Mouse (Mus musculus) neural tube, embryonic 11.5 days (tissue): ENCODE data around the gene Cxcl17. TPM values are rescaled to one million over a fixed set of nuclear protein-coding genes. Genes with fewer than 3 reads are reported as not detected.
"Not testable (repeated sequence)": the region's sequence is repeated elsewhere in the genome, so short reads cannot be mapped to it uniquely, and the experiment has no call there.

Experiments
- ATAC-seq: fragments of 200-750 bp; cut with Nextera tagmentation; 2 replicates; pipeline ENCODE4 v1.8.0; 2017; ENCODE audit warnings: moderate number of reproducible peaks, mild to moderate bottlenecking, moderate TSS enrichment, moderate library complexity; ENCODE audit not compliant: insufficient read depth, low FRiP score, low TSS enrichment
- DNase-seq: peaks from one replicate; pipeline ENCODE4 v3.0.0-alpha.2; 2015; ENCODE audit warnings: low spot score
- H3K27ac ChIP-seq: fragments of 300-500 bp; sonication (generic); 2 replicates; pipeline ENCODE4 v1.5.1; 2014; ENCODE audit warnings: low read depth, mild to moderate bottlenecking, low read length
- H3K27me3 ChIP-seq: fragments of 300-500 bp; sonication (generic); 2 replicates; pipeline ENCODE4 v1.6.1; 2014; ENCODE audit warnings: mild to moderate bottlenecking, low read length, mixed read lengths; ENCODE audit not compliant: control insufficient read depth, insufficient read depth
- H3K36me3 ChIP-seq: fragments of 300-500 bp; sonication (generic); 2 replicates; pipeline ENCODE4 v1.6.1; 2014; ENCODE audit warnings: mild to moderate bottlenecking, low read length, moderate library complexity, mixed read lengths; ENCODE audit not compliant: control insufficient read depth, insufficient read depth
- H3K4me1 ChIP-seq: fragments of 300-500 bp; sonication (generic); 2 replicates; pipeline ENCODE4 v1.6.1; 2014; ENCODE audit warnings: low read length, mixed read lengths; ENCODE audit not compliant: control insufficient read depth, insufficient read depth
- H3K4me2 ChIP-seq: fragments of 300-500 bp; sonication (generic); 2 replicates; pipeline ENCODE4 v1.6.1; 2014; ENCODE audit warnings: low read depth, mild to moderate bottlenecking, moderate library complexity
- H3K4me3 ChIP-seq: fragments of 300-500 bp; sonication (generic); 2 replicates; pipeline ENCODE4 v1.5.1; 2014; ENCODE audit warnings: low read depth, low read length
- H3K9ac ChIP-seq: fragments of 300-500 bp; sonication (generic); 2 replicates; pipeline ENCODE4 v1.6.1; 2014; ENCODE audit warnings: mild to moderate bottlenecking, low read length
- H3K9me3 ChIP-seq: fragments of 300-500 bp; sonication (generic); 2 replicates; pipeline ENCODE4 v1.6.1; 2016; ENCODE audit warnings: low read length; ENCODE audit not compliant: control insufficient read depth
- WGBS: fragments of 180-500 bp; shearing (Covaris S2); extraction: QIAGEN DNeasy Blood & Tissue Kit; methylation state at CpG from one replicate; pipeline ENCODE4 v1.1.7; 2014; 5-methylcytosine and 5-hydroxymethylcytosine counted together
- polyA plus RNA-seq: library from polyadenylated mRNA; unstranded; fragments of >200 nt; fragmentation: Nextera tagmentation; extraction: Ambion mirVana; gene quantifications from 2 replicates; pipeline ENCODE4 v1.2.1, GENCODE M21; 2014

Cxcl17 gene
- polyA plus RNA-seq, 1 experiment from 2014 or later = not detected

- no peaks in the 10 kb centered on the region for H3K36me3 ChIP-seq
- 90% methylated on average over 3 of the region's 3 CpGs for WGBS
Observed at GRCm38 (mm10) chr7:25428321-25428720, 15.6 kb upstream of the Cxcl17 start.

GRCm38 (mm10) chr7:25427144-25427543 is 14.5 kb upstream of the Cxcl17 start:
- DNase-seq = no peak
- Histone ChIP-seq H3K4me3 (no peak overlapping the region), H3K4me2 (no peak overlapping the region), H3K9ac (no peak overlapping the region), H3K4me1 (no peaks in the 10 kb centered on the region), H3K9me3 (no peaks in the 10 kb centered on the region), H3K27ac (no peak overlapping the region), H3K36me3 (no peaks in the 10 kb centered on the region), H3K27me3 (no peaks in the 10 kb centered on the region)
- ATAC-seq = no peak
- 87% methylated on average over 5 of the region's 5 CpGs for WGBS

More at GRCm38 (mm10) chr7:25428321-25428720, 15.6 kb upstream of the Cxcl17 start:
- Histone ChIP-seq H3K27ac (no peak overlapping the region), H3K4me2 (no peak overlapping the region), H3K9ac (no peak overlapping the region), H3K4me1 (peaks cover 6% of the 10 kb centered on the region), H3K9me3 (no peaks in the 10 kb centered on the region), H3K27me3 (no peaks in the 10 kb centered on the region), H3K4me3 (no peak overlapping the region)
- DNase-seq = no peak
- ATAC-seq = no peak

GRCm38 (mm10) chr7:25426380-25426779 is 13.7 kb upstream of the Cxcl17 start:
- not testable (repeated sequence) for H3K4me1 ChIP-seq, H3K4me2 ChIP-seq, H3K9ac ChIP-seq, H3K36me3 ChIP-seq, H3K4me3 ChIP-seq, H3K27me3 ChIP-seq, H3K9me3 ChIP-seq, H3K27ac ChIP-seq, DNase-seq, ATAC-seq
- WGBS = 89% methylated on average over 4 of the region's 4 CpGs

- Histone ChIP-seq H3K9ac (no peak overlapping the region), H3K27ac (no peak overlapping the region), H3K4me1 (no peaks in the 10 kb centered on the region), H3K36me3 (no peaks in the 10 kb centered on the region), H3K4me3 (no peak overlapping the region), H3K27me3 (no peaks in the 10 kb centered on the region), H3K9me3 (no peaks in the 10 kb centered on the region), H3K4me2 (no peak overlapping the region)
- DNase-seq (peak; percentile 73), ATAC-seq (peak; percentile 45; the same call in 1 of the 2 replicates)
- WGBS = 31% methylated on average over 4 of the region's 4 CpGs
Observed at GRCm38 (mm10) chr7:25424429-25424828, 11.7 kb upstream of the Cxcl17 start.

GRCm38 (mm10) chr7:25422286-25422841 is 9.7 kb upstream of the Cxcl17 start:
- Histone ChIP-seq H3K36me3 (no peaks in the 10 kb centered on the region), H3K4me2 (no peak overlapping the region), H3K4me1 (no peaks in the 10 kb centered on the region), H3K27ac (no peak overlapping the region), H3K9me3 (no peaks in the 10 kb centered on the region), H3K9ac (no peak overlapping the region), H3K27me3 (no peaks in the 10 kb centered on the region), H3K4me3 (no peak overlapping the region)
- DNase-seq (no peak), ATAC-seq (no peak)
- 79% methylated on average over 16 of the region's 16 CpGs for WGBS

- ATAC-seq (no peak), DNase-seq (no peak)
- no peak overlapping the region for H3K4me3 ChIP-seq
- H3K9ac ChIP-seq = no peak overlapping the region
- no peaks in the 10 kb centered on the region for H3K27me3 ChIP-seq
- no peaks in the 10 kb centered on the region for H3K9me3 ChIP-seq
- no peaks in the 10 kb centered on the region for H3K4me1 ChIP-seq
- no peaks in the 10 kb centered on the region for H3K36me3 ChIP-seq
- H3K27ac ChIP-seq = no peak overlapping the region
- WGBS = 95% methylated on average over 4 of the region's 4 CpGs
- no peak overlapping the region for H3K4me2 ChIP-seq
Observed at GRCm38 (mm10) chr7:25419943-25420342, 7.3 kb upstream of the Cxcl17 start.

- ATAC-seq = no peak
Observed at GRCm38 (mm10) chr7:25419536-25419935, 6.8 kb upstream of the Cxcl17 start.

GRCm38 (mm10) chr7:25417597-25417996 is 4.9 kb upstream of the Cxcl17 start:
- ATAC-seq = no peak
- Histone ChIP-seq H3K36me3 (no peaks in the 10 kb centered on the region), H3K9ac (no peak overlapping the region), H3K4me3 (no peak overlapping the region), H3K9me3 (no peaks in the 10 kb centered on the region), H3K27ac (no peak overlapping the region), H3K4me2 (no peak overlapping the region), H3K27me3 (no peaks in the 10 kb centered on the region), H3K4me1 (no peaks in the 10 kb centered on the region)
- DNase-seq = no peak
- WGBS = 76% methylated on average over 1 of the region's 1 CpGs

More at GRCm38 (mm10) chr7:25419536-25419935, 6.8 kb upstream of the Cxcl17 start:
- no peak overlapping the region for H3K4me2 ChIP-seq
- H3K9me3 ChIP-seq = no peaks in the 10 kb centered on the region
- no peaks in the 10 kb centered on the region for H3K4me1 ChIP-seq
- H3K27ac ChIP-seq = no peak overlapping the region
- H3K36me3 ChIP-seq = no peaks in the 10 kb centered on the region
- H3K9ac ChIP-seq = no peak overlapping the region
- WGBS = 82% methylated on average over 8 of the region's 8 CpGs
- H3K4me3 ChIP-seq = no peak overlapping the region
- no peaks in the 10 kb centered on the region for H3K27me3 ChIP-seq
- no peak for DNase-seq

- DNase-seq (no peak), ATAC-seq (no peak)
- no peak overlapping the region for H3K27ac ChIP-seq
- no peaks in the 10 kb centered on the region for H3K27me3 ChIP-seq
- H3K4me3 ChIP-seq = no peak overlapping the region
- no peaks in the 10 kb centered on the region for H3K9me3 ChIP-seq
- no peaks in the 10 kb centered on the region for H3K4me1 ChIP-seq
- no peak overlapping the region for H3K9ac ChIP-seq
- WGBS = 87% methylated on average over 3 of the region's 3 CpGs
- H3K4me2 ChIP-seq = no peak overlapping the region
- H3K36me3 ChIP-seq = no peaks in the 10 kb centered on the region
Observed at GRCm38 (mm10) chr7:25411861-25412260, 825 bp downstream of the Cxcl17 start.
